Mouse (Mus musculus) C2C12 (cell line): ENCODE results near the gene C130079G13Rik. TPM values are rescaled to one million over a fixed set of nuclear protein-coding genes. Genes with fewer than 3 reads are reported as not detected.

Experiments used
- H3K27me3 ChIP-seq: one replicate; pipeline ENCODE4 v1.6.1; 2011; ENCODE audit not compliant: control insufficient read depth, insufficient read depth, insufficient read length
- H3K36me3 ChIP-seq: one replicate; pipeline ENCODE4 v1.6.1; 2011; ENCODE audit not compliant: control insufficient read depth, insufficient read depth
- H3K4me3 ChIP-seq: one replicate; pipeline ENCODE4 v1.5.1; 2011; ENCODE audit warnings: mild to moderate bottlenecking, control low read depth; ENCODE audit not compliant: poor library complexity, insufficient read depth, severe bottlenecking
- H3K79me2 ChIP-seq: one replicate; pipeline ENCODE4 v1.6.1; 2011; ENCODE audit not compliant: control insufficient read depth, insufficient read depth
- H3K79me3 ChIP-seq: one replicate; pipeline ENCODE4 v1.6.1; 2011; ENCODE audit warnings: low read depth, control low read depth
- H3ac ChIP-seq: one replicate; pipeline ENCODE3; 2011; ENCODE audit warnings: low read depth; ENCODE audit not compliant: control insufficient read depth, insufficient read length
- CEBPB ChIP-seq: IDR thresholded peaks from one replicate; pipeline ENCODE4 v1.6.1; 2011; ENCODE audit warnings: low read depth, mild to moderate bottlenecking, control low read depth, moderate library complexity
- CTCF ChIP-seq: IDR thresholded peaks from one replicate; pipeline ENCODE4 v1.5.1; 2011; ENCODE audit not compliant: control insufficient read depth, insufficient read depth, insufficient read length
- FOSL1 ChIP-seq: IDR thresholded peaks from one replicate; pipeline ENCODE4 v1.8.0; 2011; ENCODE audit warnings: mild to moderate bottlenecking, low read length; ENCODE audit not compliant: poor library complexity, insufficient read depth, severe bottlenecking
- MAX ChIP-seq: IDR thresholded peaks from one replicate; pipeline ENCODE4 v1.6.1; 2011; ENCODE audit warnings: mild to moderate bottlenecking, control low read depth
- MYOD1 ChIP-seq: IDR thresholded peaks from one replicate; pipeline ENCODE4 v1.6.1; 2011; ENCODE audit warnings: low read depth; ENCODE audit not compliant: control insufficient read depth, insufficient read length
- MYOG ChIP-seq: IDR thresholded peaks from one replicate; pipeline ENCODE4 v1.6.1; 2011; ENCODE audit not compliant: control insufficient read depth, insufficient read length; ENCODE audit errors: extremely low read depth
- USF1 ChIP-seq: IDR thresholded peaks from one replicate; pipeline ENCODE4 v1.6.1; 2011; ENCODE audit warnings: low read depth, mild to moderate bottlenecking, control low read depth, moderate library complexity
- polyA plus RNA-seq: library from polyadenylated mRNA; unstranded; fragments of >200 nt; fragmentation: generic; extraction: Trizol; gene quantifications from one replicate; pipeline ENCODE4 v1.2.1, GENCODE M21; 2012; ENCODE audit warnings: missing spikeins

C130079G13Rik gene
- polyA plus RNA-seq, 1 experiment, result not detected

GRCm38 (mm10) chr3:59970891-59971290, 45.9 kb downstream of the C130079G13Rik start:
- no peaks in the 10 kb centered on the region for H3K79me2 ChIP-seq
- H3K27me3 ChIP-seq, result no peaks in the 10 kb centered on the region
- H3ac ChIP-seq, result no peak overlapping the region
- no peaks in the 10 kb centered on the region for H3K79me3 ChIP-seq
- no peak overlapping the region for H3K4me3 ChIP-seq
- H3K36me3 ChIP-seq, result no peaks in the 10 kb centered on the region
- TF ChIP-seq MYOG, result no peak
- no peak for TF ChIP-seq CTCF
- no peak for TF ChIP-seq FOSL1
- no peak for TF ChIP-seq CEBPB
- TF ChIP-seq MAX, result no peak
- no peak for TF ChIP-seq MYOD1
- no peak for TF ChIP-seq USF1

- H3ac ChIP-seq, result no peak overlapping the region
- H3K4me3 ChIP-seq, result no peak overlapping the region
- H3K27me3 ChIP-seq, result no peaks in the 10 kb centered on the region
- no peaks in the 10 kb centered on the region for H3K79me2 ChIP-seq
- no peak for TF ChIP-seq FOSL1
- no peak for TF ChIP-seq CEBPB
- no peak for TF ChIP-seq MAX
- no peak for TF ChIP-seq MYOD1
- no peak for TF ChIP-seq CTCF
- TF ChIP-seq USF1, result no peak
- no peak for TF ChIP-seq MYOG
- no peaks in the 10 kb centered on the region for H3K36me3 ChIP-seq
- H3K79me3 ChIP-seq, result no peaks in the 10 kb centered on the region
Observed at GRCm38 (mm10) chr3:59974591-59974990, 49.6 kb downstream of the C130079G13Rik start.

Other genes starting within 250 kb of the C130079G13Rik start
- not detected for gene Gm5538, start 195.4 kb upstream of the C130079G13Rik start, polyA plus RNA-seq
- not detected for gene Gm8298, start 64.2 kb upstream of the C130079G13Rik start, polyA plus RNA-seq
- gene Aadacl2, start 81.5 kb downstream of the C130079G13Rik start, polyA plus RNA-seq, result not detected
- not detected for gene Aadac, start 100.5 kb downstream of the C130079G13Rik start, polyA plus RNA-seq
- gene Sucnr1, start 156.7 kb downstream of the C130079G13Rik start, polyA plus RNA-seq, result not detected